Mouse (Mus musculus) MEL (cell line): ENCODE data around the gene Sdc3. TPM values are rescaled to one million over a fixed set of nuclear protein-coding genes. Genes with fewer than 3 reads are reported as not detected.

Source experiments
- DNase-seq: peaks from one replicate; pipeline ENCODE4 v3.0.0; 2011; ENCODE audit warnings: low read depth, low spot score
- H3K27ac ChIP-seq: 2 replicates; pipeline ENCODE4 v1.5.1; 2012; ENCODE audit warnings: low read depth, mild to moderate bottlenecking, control low read depth, low read length, moderate library complexity; ENCODE audit not compliant: control insufficient read depth
- H3K27me3 ChIP-seq, 2 experiments: fragments of 150-350 bp in 1 of 2; sonication (generic) in 1 of 2; 2 replicates each; pipeline ENCODE4 v1.6.1; 2012; ENCODE audit warnings: low read length in 2 of 2, mild to moderate bottlenecking in 2 of 2, improper control_type of control experiment in 1 of 2, moderate library complexity in 1 of 2; ENCODE audit not compliant: insufficient read depth in 2 of 2, control insufficient read depth in 1 of 2
- H3K36me3 ChIP-seq, 2 experiments: 2 replicates each; pipeline ENCODE4 v1.6.1; 2012 to 2014; ENCODE audit warnings: low read length in 2 of 2, improper control_type of control experiment in 1 of 2, inconsistent platforms in 1 of 2, mild to moderate bottlenecking in 1 of 2; ENCODE audit not compliant: insufficient read depth in 2 of 2, control insufficient read depth in 1 of 2
- H3K4me1 ChIP-seq, 2 experiments: fragments of 150-350 bp in 1 of 2; sonication (generic) in 1 of 2; 2 replicates each; pipeline ENCODE4 v1.6.1; 2012; ENCODE audit warnings: low read length in 2 of 2, improper control_type of control experiment in 1 of 2, mild to moderate bottlenecking in 1 of 2; ENCODE audit not compliant: insufficient read depth in 2 of 2, control insufficient read depth in 1 of 2
- H3K4me3 ChIP-seq, 2 experiments: fragments of 150-350 bp in 1 of 2; sonication (generic) in 1 of 2; 2 replicates each; pipeline ENCODE4 v1.5.1; 2012; ENCODE audit warnings: low read depth in 2 of 2, low read length in 2 of 2, mild to moderate bottlenecking in 2 of 2, moderate library complexity in 2 of 2, control low read depth in 1 of 2, improper control_type of control experiment in 1 of 2; ENCODE audit not compliant: control insufficient read depth in 1 of 2, insufficient read depth in 1 of 2
- H3K79me2 ChIP-seq: 2 replicates; pipeline ENCODE4 v1.6.1; 2012; ENCODE audit warnings: mild to moderate bottlenecking, low read length, moderate library complexity; ENCODE audit not compliant: control insufficient read depth, poor library complexity, insufficient read depth
- H3K9ac ChIP-seq: 2 replicates; pipeline ENCODE4 v1.6.1; 2012; ENCODE audit warnings: low read depth, mild to moderate bottlenecking, control low read depth, low read length, moderate library complexity; ENCODE audit not compliant: control insufficient read depth, poor library complexity, severe bottlenecking
- H3K9me3 ChIP-seq: fragments of 150-350 bp; sonication (generic); replicated peaks from 2 replicates; pipeline ENCODE4 v1.6.1; 2012; ENCODE audit warnings: mild to moderate bottlenecking, low read length, improper control_type of control experiment, moderate library complexity; ENCODE audit not compliant: insufficient read depth
- BHLHE40 ChIP-seq: IDR thresholded peaks from 2 replicates; pipeline ENCODE4 v1.6.1; 2012; ENCODE audit warnings: low read depth, mild to moderate bottlenecking, inconsistent platforms, low read length, improper control_type of control experiment, borderline replicate concordance
- CTCF ChIP-seq, 3 experiments: IDR thresholded peaks in 2 of 3; conservative IDR thresholded peaks in 1 of 3; 2 replicates each; pipeline ENCODE4 v1.5.1; 2011 to 2012; ENCODE audit warnings: low read length in 3 of 3, low read depth in 2 of 3, mild to moderate bottlenecking in 2 of 3, improper control_type of control experiment in 1 of 3, inconsistent platforms in 1 of 3, mixed read lengths in 1 of 3, moderate library complexity in 1 of 3; ENCODE audit not compliant: control insufficient read depth in 1 of 3, insufficient read depth in 1 of 3, poor library complexity in 1 of 3, severe bottlenecking in 1 of 3
- E2F4 ChIP-seq: IDR thresholded peaks from 2 replicates; pipeline ENCODE4 v1.6.1; 2011; ENCODE audit warnings: low read depth, low read length, improper control_type of control experiment, borderline replicate concordance
- ELF1 ChIP-seq: IDR thresholded peaks from 2 replicates; pipeline ENCODE4 v1.6.1; 2014; ENCODE audit warnings: low read depth, mild to moderate bottlenecking, inconsistent platforms, low read length, improper control_type of control experiment, moderate library complexity
- GABPA ChIP-seq: IDR thresholded peaks from 2 replicates; pipeline ENCODE4 v1.6.1; 2012; ENCODE audit warnings: low read depth, mild to moderate bottlenecking, inconsistent platforms, low read length, improper control_type of control experiment, moderate library complexity
- MXI1 ChIP-seq: IDR thresholded peaks from 2 replicates; pipeline ENCODE4 v1.6.1; 2011; ENCODE audit warnings: mild to moderate bottlenecking, low read depth, low read length, improper control_type of control experiment
- MYC ChIP-seq: IDR thresholded peaks from 2 replicates; pipeline ENCODE4 v1.6.1; 2011; ENCODE audit warnings: low read depth, mild to moderate bottlenecking, low read length, improper control_type of control experiment, moderate library complexity
- POLR2A ChIP-seq, 2 experiments: IDR thresholded peaks; 2 replicates each; pipeline ENCODE4 v1.6.1; 2011 to 2012; ENCODE audit warnings: low read length in 2 of 2, mild to moderate bottlenecking in 2 of 2, control low read depth in 1 of 2, improper control_type of control experiment in 1 of 2, low read depth in 1 of 2, moderate library complexity in 1 of 2; ENCODE audit not compliant: control insufficient read depth in 1 of 2, insufficient read depth in 1 of 2, poor library complexity in 1 of 2
- POLR2AphosphoS2 ChIP-seq: IDR thresholded peaks from 2 replicates; pipeline ENCODE4 v1.6.1; 2011; ENCODE audit warnings: low read length, improper control_type of control experiment
- POLR2AphosphoS5 ChIP-seq: IDR thresholded peaks from 2 replicates; pipeline ENCODE4 v1.6.1; 2012; ENCODE audit warnings: low read depth, borderline replicate concordance, mild to moderate bottlenecking, inconsistent platforms, low read length, moderate library complexity, mixed read lengths
- SIN3A ChIP-seq: IDR thresholded peaks from 2 replicates; pipeline ENCODE4 v1.6.1; 2012; ENCODE audit warnings: low read length, improper control_type of control experiment, inconsistent platforms
- TAL1 ChIP-seq: IDR thresholded peaks from 2 replicates; pipeline ENCODE4 v1.6.1; 2012; ENCODE audit warnings: mild to moderate bottlenecking, inconsistent platforms, low read length, moderate library complexity, mixed read lengths
- TCF12 ChIP-seq: IDR thresholded peaks from 2 replicates; pipeline ENCODE4 v1.6.1; 2014; ENCODE audit warnings: low read depth, mild to moderate bottlenecking, inconsistent platforms, low read length, improper control_type of control experiment, moderate library complexity
- USF1 ChIP-seq: IDR thresholded peaks from 2 replicates; pipeline ENCODE4 v1.6.1; 2014; ENCODE audit warnings: low read depth, mild to moderate bottlenecking, inconsistent platforms, low read length, improper control_type of control experiment, moderate library complexity
- ZC3H11A ChIP-seq: IDR thresholded peaks from 2 replicates; pipeline ENCODE4 v1.6.1; 2012; ENCODE audit warnings: low read depth, mild to moderate bottlenecking, inconsistent platforms, low read length, improper control_type of control experiment
- ZKSCAN1 ChIP-seq: IDR thresholded peaks from 2 replicates; pipeline ENCODE4 v1.6.1; 2012; ENCODE audit warnings: low read depth, mild to moderate bottlenecking, inconsistent platforms, low read length, improper control_type of control experiment, moderate library complexity
- polyA plus RNA-seq, 2 experiments: library from polyadenylated mRNA; stranded (reverse) in 1 of 2; unstranded in 1 of 2; fragments of >175 nt in 1 of 2; fragments of >200 nt in 1 of 2; gene quantifications; 2 replicates each; pipeline versions ENCODE4 v1.2.1 to v1.2.4; 2012; ENCODE audit warnings: low replicate concordance in 2 of 2, low read depth in 1 of 2; ENCODE audit not compliant: insufficient read length in 2 of 2, insufficient read depth in 1 of 2, missing spikeins in 1 of 2
- total RNA-seq: library from RNA; depleted of rRNA; stranded (reverse); fragments of 300-350 nt; gene quantifications from 2 replicates; pipeline ENCODE4 v1.2.3, GENCODE M21; 2012

Gene Sdc3
- total and polyA plus RNA-seq, 3 experiments, result 0.46 to 6.7 TPM; not detected in 1

DNA sequence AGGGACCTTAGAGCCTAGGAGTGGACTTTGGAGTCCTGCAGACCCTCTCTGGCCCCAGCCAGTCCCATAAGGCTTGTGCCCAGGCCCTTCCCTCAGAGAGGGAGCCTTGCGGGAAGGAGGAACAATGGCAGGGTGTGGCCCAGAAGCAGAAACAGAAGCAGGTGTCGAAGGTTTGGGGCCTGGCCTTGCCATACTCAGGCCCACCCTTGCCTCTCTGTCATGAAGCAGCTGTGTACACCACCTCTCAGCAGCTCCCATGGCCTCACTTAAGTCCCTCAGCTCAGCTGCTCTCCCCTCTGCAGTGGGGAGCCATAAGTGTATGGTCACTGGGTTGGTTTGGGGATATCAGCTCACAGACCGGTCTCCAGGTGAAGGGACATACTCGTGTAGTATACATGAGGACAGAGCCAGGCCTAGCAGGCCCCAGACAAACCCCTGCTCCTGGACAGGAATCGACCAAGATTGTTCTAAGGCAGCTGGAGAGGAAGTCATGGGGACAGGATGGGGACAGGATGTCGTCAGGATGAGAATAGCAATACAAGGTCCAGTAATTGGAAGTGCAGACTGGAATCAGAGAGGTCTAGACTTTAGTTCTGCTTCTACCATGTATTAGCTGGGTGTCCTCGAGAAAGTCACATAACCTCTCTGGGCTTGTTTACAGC, 28.4 kb downstream of the Sdc3 start:
- H3K27me3 ChIP-seq, result no peaks in the 10 kb centered on the region
- DNase-seq, result no peak
- TF ChIP-seq TAL1 (no peak), ELF1 (no peak), POLR2A (IDR thresholded peaks at IDR 0.05; ENCODE audit: control insufficient read depth in 1 of 2, insufficient read depth in 1 of 2, low read depth in 1 of 2, low read length in 2 of 2, poor library complexity in 1 of 2) (no peak), CTCF (IDR thresholded peaks at IDR 0.05 in 2 of 3, conservative IDR thresholded peaks at IDR 0.05 in 1 of 3; ENCODE audit: control insufficient read depth in 1 of 3, insufficient read depth in 1 of 3, low read depth in 2 of 3, low read length in 3 of 3, poor library complexity in 1 of 3, severe bottlenecking in 1 of 3) (no peak), POLR2AphosphoS5 (no peak), MXI1 (no peak), GABPA (no peak), E2F4 (no peak), BHLHE40 (no peak), ZC3H11A (no peak), ZKSCAN1 (no peak), USF1 (no peak), MYC (no peak), POLR2AphosphoS2 (no peak), TCF12 (no peak)

GRCm38 (mm10) chr4:130828851-130829673, 36.7 kb downstream of the Sdc3 start:
- H3K4me3 ChIP-seq, result no peak overlapping the region
- no peaks in the 10 kb centered on the region for H3K36me3 ChIP-seq
- no peak overlapping the region for H3K27ac ChIP-seq
- H3K27me3 ChIP-seq, result peaks cover 0 to 2% of the 10 kb centered on the region in 2 experiments; a peak in 2 of 4 replicates
- no peaks in the 10 kb centered on the region for H3K9me3 ChIP-seq
- no peaks in the 10 kb centered on the region for H3K4me1 ChIP-seq
- no peak overlapping the region for H3K9ac ChIP-seq
- H3K79me2 ChIP-seq, result no peaks in the 10 kb centered on the region
- DNase-seq, result no peak
- no peak for TF ChIP-seq SIN3A
- TF ChIP-seq USF1, result peak; percentile 18; the same call in 1 of the 2 replicates

More for the DNA sequence above, 28.4 kb downstream of the Sdc3 start:
- Histone ChIP-seq H3K9me3 (no peaks in the 10 kb centered on the region), H3K4me1 (no peaks in the 10 kb centered on the region), H3K36me3 (no peaks in the 10 kb centered on the region), H3K27ac (no peak overlapping the region), H3K4me3 (no peak overlapping the region), H3K9ac (no peak overlapping the region), H3K79me2 (no peaks in the 10 kb centered on the region)
